Mouse (Mus musculus) liver, postnatal 0 days (tissue): Measurements from ENCODE around the gene Bricd5. TPM values are rescaled to one million over a fixed set of nuclear protein-coding genes. Genes with fewer than 3 reads are reported as not detected.
A peak's percentile ranks its signal among the peaks of the same experiment; 100 is the strongest.
"Not testable (repeated sequence)": the region's sequence is repeated elsewhere in the genome, so short reads cannot be mapped to it uniquely, and the experiment has no call there.

ENCODE experiments used
- ATAC-seq: fragments of 200-750 bp; cut with Nextera tagmentation; 2 replicates; pipeline ENCODE4 v1.8.0; 2017; ENCODE audit warnings: mild to moderate bottlenecking, moderate library complexity
- DNase-seq: peaks from one replicate; pipeline ENCODE4 v3.0.0-alpha.2; 2016
- H3K27ac ChIP-seq: fragments of 300-500 bp; sonication (generic); 2 replicates; pipeline ENCODE4 v1.5.1; 2014; ENCODE audit warnings: antibody characterized with exemption, moderate library complexity, mild to moderate bottlenecking, low read depth
- H3K27me3 ChIP-seq: fragments of 300-500 bp; sonication (generic); 2 replicates; pipeline ENCODE4 v1.6.1; 2014; ENCODE audit warnings: low read length, control low read depth, mixed read lengths; ENCODE audit not compliant: insufficient read depth
- H3K36me3 ChIP-seq: fragments of 300-500 bp; sonication (generic); replicated peaks from 2 replicates; pipeline ENCODE4 v1.6.1; 2014; ENCODE audit warnings: mild to moderate bottlenecking, control low read depth, low read length, moderate library complexity, mixed read lengths; ENCODE audit not compliant: insufficient read depth
- H3K4me1 ChIP-seq: fragments of 300-500 bp; sonication (generic); 2 replicates; pipeline ENCODE4 v1.6.1; 2014; ENCODE audit warnings: antibody characterized with exemption, mild to moderate bottlenecking, control low read depth; ENCODE audit not compliant: insufficient read depth
- H3K4me2 ChIP-seq: fragments of 300-500 bp; sonication (generic); 2 replicates; pipeline ENCODE4 v1.6.1; 2014; ENCODE audit warnings: low read depth, mild to moderate bottlenecking, low read length, moderate library complexity, mixed read lengths
- H3K4me3 ChIP-seq: fragments of 300-500 bp; sonication (generic); 2 replicates; pipeline ENCODE4 v1.5.1; 2014; ENCODE audit warnings: low read depth, low read length
- H3K9ac ChIP-seq: fragments of 300-500 bp; sonication (generic); replicated peaks from 2 replicates; pipeline ENCODE4 v1.6.1; 2014; ENCODE audit warnings: mild to moderate bottlenecking, moderate library complexity
- H3K9me3 ChIP-seq: fragments of 300-500 bp; sonication (generic); 2 replicates; pipeline ENCODE4 v1.6.1; 2016; ENCODE audit warnings: mild to moderate bottlenecking, control low read depth, low read length, mixed read lengths
- CTCF ChIP-seq: sonication (generic); IDR thresholded peaks from 2 replicates; pipeline ENCODE4 v1.5.1; 2016; ENCODE audit warnings: antibody characterized with exemption, low read depth
- EP300 ChIP-seq: IDR thresholded peaks from 2 replicates; pipeline ENCODE4 v1.6.1; 2016; ENCODE audit warnings: antibody characterized with exemption, low read depth, mild to moderate bottlenecking
- WGBS: fragments of 180-500 bp; shearing (Covaris S2); extraction: QIAGEN DNeasy Blood & Tissue Kit; methylation state at CpG from one replicate; pipeline ENCODE4 v1.1.7; 2014; ENCODE audit not compliant: insufficient replicate concordance; 5-methylcytosine and 5-hydroxymethylcytosine counted together
- polyA plus RNA-seq: library from polyadenylated mRNA; unstranded; fragments of >200 nt; fragmentation: Nextera tagmentation; extraction: Ambion mirVana; gene quantifications from 2 replicates; pipeline ENCODE4 v1.2.1, GENCODE M21; 2015

Gene Bricd5
- polyA plus RNA-seq, 1 experiment from 2014 or later, result not detected

DNA sequence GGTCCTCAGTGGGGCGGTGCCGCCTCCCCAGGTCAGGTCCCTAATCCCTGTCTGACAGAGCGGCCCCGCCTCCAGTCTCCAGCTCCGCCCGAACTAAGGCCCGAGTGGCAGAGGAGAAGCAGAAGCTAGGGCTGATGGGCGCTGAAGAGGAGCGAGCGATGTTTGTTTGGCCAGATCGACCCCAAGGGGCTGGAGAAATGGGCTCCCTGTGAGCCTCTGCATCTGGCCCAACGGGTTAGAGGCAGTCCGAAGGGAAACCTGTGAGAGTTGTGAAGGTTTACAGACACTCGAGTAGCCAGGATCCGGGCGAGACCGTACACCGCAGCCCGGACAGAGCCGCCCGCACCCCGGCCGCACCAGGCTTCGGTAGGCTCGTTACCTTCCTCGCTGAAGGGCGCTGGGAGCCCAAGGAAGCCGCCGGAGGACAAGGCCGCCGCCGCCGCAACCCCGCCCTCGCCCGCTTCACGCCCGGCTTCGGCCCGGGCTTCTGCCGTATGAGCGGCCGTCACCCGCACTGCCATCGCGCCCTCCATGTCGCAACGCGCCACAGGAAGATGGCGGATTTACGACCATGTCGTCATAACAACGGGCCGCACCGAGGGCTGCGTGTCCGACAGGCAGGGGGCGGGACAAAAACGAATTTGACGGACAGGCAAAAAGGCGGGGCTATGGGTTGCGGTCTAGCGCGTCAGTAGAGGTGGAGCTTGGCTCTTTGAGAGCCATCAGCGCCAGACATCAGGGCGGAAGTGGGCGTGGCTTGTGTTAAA, 18.7 kb upstream of the Bricd5 start:
- H3K27me3 ChIP-seq, result no peaks in the 10 kb centered on the region
- H3K4me1 ChIP-seq, result peaks cover 16% of the 10 kb centered on the region
- ATAC-seq, result peak; percentile 95
- under 1% methylated on average over 65 of the region's 67 CpGs for WGBS
- peak; percentile 100 for DNase-seq
- H3K9ac ChIP-seq, result peak overlapping the region; percentile 97
- no peaks in the 10 kb centered on the region for H3K9me3 ChIP-seq
- peak overlapping the region; percentile 99 for H3K27ac ChIP-seq
- H3K36me3 ChIP-seq, result peaks cover 9% of the 10 kb centered on the region
- TF ChIP-seq CTCF (peak; percentile 37), EP300 (no peak; the same call in 1 of the 2 replicates)
- H3K4me3 ChIP-seq, result peak overlapping the region; percentile 88
- H3K4me2 ChIP-seq, result peak overlapping the region; percentile 83

DNA sequence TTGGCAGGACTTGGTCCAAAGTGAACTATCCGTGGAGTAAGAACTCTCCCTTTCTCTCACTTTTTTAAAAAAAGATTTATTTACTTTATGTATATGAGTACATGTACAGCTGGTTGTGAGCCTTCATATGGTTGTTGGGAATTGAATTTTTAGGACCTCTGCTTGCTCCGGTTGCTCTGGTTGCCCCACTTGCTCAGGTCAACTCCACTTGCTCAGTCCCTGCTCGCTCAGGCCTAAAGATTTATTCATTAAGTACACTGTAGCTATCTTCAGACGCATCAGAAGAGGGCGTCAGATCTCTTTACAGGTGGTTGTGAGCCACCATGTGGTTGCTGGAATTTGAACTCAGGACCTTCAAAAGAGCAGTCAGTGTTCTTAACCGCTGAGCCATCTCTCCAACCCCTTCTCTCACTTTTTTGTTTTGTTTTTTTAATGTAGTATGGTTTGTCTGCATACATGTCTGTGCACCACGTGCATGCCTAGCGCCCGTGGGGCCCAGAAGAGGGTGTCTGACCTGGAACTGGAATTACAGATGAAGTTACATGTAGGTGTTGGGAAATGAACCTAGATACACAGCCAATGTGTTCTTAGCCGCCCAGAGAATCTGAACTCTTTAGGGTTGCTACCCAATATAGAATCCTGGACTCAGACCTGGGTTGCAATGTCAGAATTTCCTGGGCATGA, 18.0 kb upstream of the Bricd5 start:
- Histone ChIP-seq H3K4me2 (peak overlapping the region; percentile 49; the same call in 1 of the 2 replicates), H3K4me3 (peak overlapping the region; percentile 21), H3K27ac (peak overlapping the region; percentile 65), H3K9ac (0 out of 2 replicates have a peak overlapping the region, but pooled peaks have one; percentile 27), H3K4me1 (peaks cover 16% of the 10 kb centered on the region)
- H3K36me3 ChIP-seq, DNase-seq, H3K9me3 ChIP-seq, H3K27me3 ChIP-seq: not testable (repeated sequence)
- WGBS, result 45% methylated on average over 10 of the region's 10 CpGs
- ATAC-seq, result peak; percentile 2; the same call in 1 of the 2 replicates

DNA sequence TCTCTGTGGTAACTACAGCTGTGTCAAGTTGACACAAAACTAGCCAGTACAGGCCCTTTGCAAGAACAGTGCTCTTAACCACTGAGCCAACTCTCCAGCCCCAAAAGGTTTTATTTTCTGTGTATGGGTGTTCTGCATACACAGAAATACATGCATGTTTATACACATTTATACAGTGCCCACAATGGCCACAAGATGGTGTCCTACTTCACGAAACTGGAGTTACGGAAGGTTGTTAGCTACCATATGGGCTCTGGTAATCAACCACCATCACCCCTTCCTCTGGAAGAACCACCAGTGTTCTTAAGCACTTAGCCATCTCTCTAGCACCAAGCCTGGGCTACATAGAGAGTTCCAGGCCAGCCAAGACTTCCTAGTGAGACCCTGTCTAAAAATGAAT, 12.1 kb upstream of the Bricd5 start:
- Histone ChIP-seq H3K9me3 (no peaks in the 10 kb centered on the region), H3K4me1 (no peaks in the 10 kb centered on the region; the same call in 1 of the 2 replicates), H3K27me3 (no peaks in the 10 kb centered on the region), H3K4me2 (no peak overlapping the region), H3K36me3 (no peaks in the 10 kb centered on the region), H3K4me3 (no peak overlapping the region), H3K9ac (no peak overlapping the region), H3K27ac (no peak overlapping the region)
- 63% methylated on average over 2 of the region's 2 CpGs for WGBS
- DNase-seq (peak; percentile 41), ATAC-seq (peak; percentile 38; the same call in 1 of the 2 replicates)
- TF ChIP-seq EP300 (no peak), CTCF (peak; percentile 72)

DNA sequence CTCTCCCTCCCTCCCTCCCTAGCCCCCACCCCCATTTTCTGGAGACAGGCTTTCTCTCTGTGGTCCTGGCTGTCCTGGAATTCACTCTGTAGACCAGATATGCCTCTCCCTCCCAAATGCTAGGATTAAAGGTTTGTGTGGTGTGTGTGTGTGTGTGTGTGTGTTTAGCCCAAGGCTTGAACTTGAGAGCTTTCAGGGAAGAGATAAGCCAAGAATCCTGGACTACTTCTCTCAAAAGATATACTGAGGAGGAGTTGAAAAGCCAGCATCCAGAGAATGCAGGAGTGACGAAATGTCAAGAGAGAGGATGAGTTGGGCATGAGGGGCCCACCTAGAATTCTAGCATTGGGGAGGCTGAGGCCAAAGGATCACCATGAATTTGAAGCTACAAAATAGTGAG, 10.8 kb upstream of the Bricd5 start:
- no peak overlapping the region for H3K4me2 ChIP-seq
- H3K9ac ChIP-seq, result no peak overlapping the region
- DNase-seq (no peak), ATAC-seq (no peak)
- WGBS, result 70% methylated on average over 1 of the region's 1 CpGs
- no peak for TF ChIP-seq EP300
- no peak for TF ChIP-seq CTCF
- H3K4me1 ChIP-seq, result no peaks in the 10 kb centered on the region
- H3K36me3 ChIP-seq, result no peaks in the 10 kb centered on the region
- no peak overlapping the region for H3K27ac ChIP-seq
- H3K27me3 ChIP-seq, result no peaks in the 10 kb centered on the region
- no peak overlapping the region for H3K4me3 ChIP-seq
- H3K9me3 ChIP-seq, result no peaks in the 10 kb centered on the region

DNA sequence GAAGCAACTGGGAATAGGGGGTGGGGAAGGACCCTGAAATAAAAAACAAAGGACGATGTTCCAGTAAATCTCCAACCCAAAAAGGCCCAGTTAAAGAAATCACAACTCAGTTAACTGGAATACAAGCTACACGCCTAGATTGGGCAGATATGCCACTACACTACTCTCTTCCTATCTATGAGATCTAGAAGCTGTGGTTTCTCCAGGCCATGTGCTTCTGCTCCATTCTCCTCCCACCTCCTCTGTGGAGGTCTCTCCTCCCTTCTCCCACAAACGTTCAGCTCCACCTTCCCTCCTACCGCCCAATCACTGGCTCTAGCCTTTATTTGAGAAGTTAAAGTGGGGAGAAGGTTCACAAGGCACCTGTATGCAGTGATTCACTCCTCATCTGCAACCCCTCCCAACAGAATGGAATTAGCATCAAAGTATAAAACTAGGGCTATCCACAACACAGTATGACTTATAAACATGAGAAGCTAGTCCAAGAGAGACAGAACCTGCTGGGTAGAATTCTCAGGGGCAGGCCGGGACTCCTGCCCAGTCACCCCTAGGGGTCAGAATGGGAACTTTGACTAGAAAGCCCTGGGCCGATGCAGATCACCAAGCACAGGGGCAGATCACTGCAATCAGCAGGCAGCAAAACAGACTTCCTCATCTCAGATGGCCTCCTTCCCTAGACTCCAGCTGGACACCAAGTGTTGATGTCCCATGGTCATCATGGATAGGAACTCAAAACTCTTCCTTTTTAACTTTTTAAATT, 10.1 kb upstream of the Bricd5 start:
- Histone ChIP-seq H3K27ac (no peak overlapping the region), H3K9me3 (no peaks in the 10 kb centered on the region), H3K4me1 (no peaks in the 10 kb centered on the region), H3K4me3 (no peak overlapping the region), H3K4me2 (no peak overlapping the region), H3K9ac (no peak overlapping the region), H3K36me3 (no peaks in the 10 kb centered on the region), H3K27me3 (no peaks in the 10 kb centered on the region)
- ATAC-seq, result peak; percentile 51; the same call in 1 of the 2 replicates
- DNase-seq, result no peak
- TF ChIP-seq CTCF, result peak; percentile 30
- no peak for TF ChIP-seq EP300
- 35% methylated on average over 6 of the region's 6 CpGs for WGBS

DNA sequence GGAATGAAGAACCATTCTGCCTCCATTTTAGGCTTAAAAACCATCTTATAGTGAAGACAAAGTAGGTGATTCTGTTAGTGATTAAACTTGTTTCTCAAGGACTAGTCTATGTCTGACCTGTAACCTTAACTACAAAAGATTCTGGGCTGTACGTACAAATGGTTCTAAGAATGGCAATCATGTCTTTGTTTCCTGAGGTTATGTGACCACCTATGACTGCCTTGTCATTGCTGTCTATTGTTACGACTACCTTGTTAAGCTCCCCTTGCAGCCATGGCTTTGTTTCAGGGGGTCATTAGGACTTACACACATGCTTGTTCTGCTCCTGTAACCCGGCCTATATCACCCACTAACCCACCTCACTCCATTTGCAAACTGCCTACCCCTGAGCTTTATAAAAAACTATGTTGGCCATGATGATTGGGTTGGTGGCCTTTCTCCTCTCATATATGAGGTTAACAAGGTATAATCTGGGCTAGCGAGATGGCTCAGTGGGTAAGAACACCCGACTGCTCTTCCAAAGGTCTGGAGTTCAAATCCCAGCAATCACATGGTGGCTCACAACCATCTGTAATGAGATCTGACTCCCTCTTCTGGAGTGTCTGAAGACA, 4.9 kb upstream of the Bricd5 start:
- H3K9ac ChIP-seq, result no peak overlapping the region
- 88% methylated on average over 5 of the region's 5 CpGs for WGBS
- no peak for ATAC-seq
- no peaks in the 10 kb centered on the region for H3K9me3 ChIP-seq
- H3K4me1 ChIP-seq, result peaks cover 17% of the 10 kb centered on the region
- no peak overlapping the region for H3K4me2 ChIP-seq
- H3K36me3 ChIP-seq, result peaks cover 5% of the 10 kb centered on the region; the same call in 1 of the 2 replicates
- no peak overlapping the region for H3K4me3 ChIP-seq
- H3K27me3 ChIP-seq, result no peaks in the 10 kb centered on the region
- DNase-seq, result no peak
- TF ChIP-seq CTCF, result no peak
- no peak for TF ChIP-seq EP300
- H3K27ac ChIP-seq, result no peak overlapping the region
